7 mouse cellular contexts compared by ENCODE assay signal in the genomic region with DNA sequence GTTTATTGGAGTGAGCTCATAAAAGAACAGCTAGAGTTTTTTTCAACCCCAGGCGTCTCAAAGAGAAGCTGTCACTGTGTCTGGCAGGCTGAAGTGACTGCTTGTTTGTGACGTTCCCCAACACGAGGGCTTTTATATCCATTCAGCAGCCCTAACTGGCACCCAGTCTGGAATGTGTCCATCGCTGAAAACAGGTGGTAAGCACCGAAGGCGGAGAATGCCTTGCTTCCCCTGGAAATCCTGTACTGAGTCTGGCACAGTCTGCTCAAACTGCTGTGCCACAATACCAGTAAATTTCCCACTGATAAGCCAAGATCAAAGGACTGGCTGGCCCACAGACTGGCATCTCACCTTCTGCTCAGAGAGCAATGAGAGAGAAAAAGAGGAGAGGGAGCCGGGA. TPM values are rescaled to one million over a fixed set of nuclear protein-coding genes. Genes with fewer than 3 reads are reported as not detected.
DNase-seq lines count a peak whose midpoint lies in the region; ATAC-seq and TF ChIP-seq lines count a peak whose summit lies in the region.

No protein-coding gene starts in this region.

- no peak for TF ChIP-seq EP300 in liver, postnatal 0 days (IDR thresholded peaks at IDR 0.05; ENCODE audit: low read depth)

- no peak overlapping the region for H3K9ac ChIP-seq in liver, postnatal 0 days (replicated peaks)
- H3K9ac ChIP-seq in liver, embryonic 11.5 days (ENCODE audit: low read depth, low read length): no peak overlapping the region
- H3K9ac ChIP-seq in forebrain, embryonic 16.5 days (replicated peaks; ENCODE audit: low read depth, low read length): no peak overlapping the region
- peak overlapping the region; percentile 17; the same call in 1 of the 2 replicates for H3K9ac ChIP-seq in hindbrain, embryonic 16.5 days (ENCODE audit: low read depth, low read length)

- TF ChIP-seq CTCF in liver, postnatal 0 days (IDR thresholded peaks at IDR 0.05; ENCODE audit: low read depth): no peak

- H3K4me3 ChIP-seq in liver, postnatal 0 days (ENCODE audit: low read depth, low read length): no peak overlapping the region
- H3K4me3 ChIP-seq in liver, embryonic 11.5 days (ENCODE audit: low read depth, low read length): no peak overlapping the region
- H3K4me3 ChIP-seq in forebrain, embryonic 16.5 days (replicated peaks; ENCODE audit: low read length): no peak overlapping the region
- H3K4me3 ChIP-seq in hindbrain, embryonic 16.5 days (ENCODE audit: low read length): no peak overlapping the region

- ATAC-seq in liver, postnatal 0 days: no peak
- no peak for ATAC-seq in liver, embryonic 11.5 days (replicated peaks; ENCODE audit: low FRiP score)
- ATAC-seq in forebrain, embryonic 16.5 days: peak; percentile 83
- ATAC-seq in hindbrain, embryonic 16.5 days: peak; percentile 65

- no peaks in the 10 kb centered on the region for H3K36me3 ChIP-seq in liver, postnatal 0 days (replicated peaks; ENCODE audit: insufficient read depth, low read length)
- H3K36me3 ChIP-seq in liver, embryonic 11.5 days (ENCODE audit: control insufficient read depth, insufficient read depth, low read length): no peaks in the 10 kb centered on the region
- H3K36me3 ChIP-seq in forebrain, embryonic 16.5 days (ENCODE audit: control insufficient read depth, insufficient read depth): no peaks in the 10 kb centered on the region
- no peaks in the 10 kb centered on the region for H3K36me3 ChIP-seq in hindbrain, embryonic 16.5 days (ENCODE audit: control insufficient read depth, insufficient read depth, low read length)

- 53% methylated on average over 7 of the region's 7 CpGs for WGBS in liver, postnatal 0 days (ENCODE audit: insufficient replicate concordance)
- 45% methylated on average over 7 of the region's 7 CpGs for WGBS in liver, embryonic 11.5 days
- 6% methylated on average over 7 of the region's 7 CpGs for WGBS in forebrain, embryonic 16.5 days
- WGBS in hindbrain, embryonic 16.5 days: 20% methylated on average over 7 of the region's 7 CpGs

- no peaks in the 10 kb centered on the region for H3K27me3 ChIP-seq in liver, postnatal 0 days (ENCODE audit: insufficient read depth, low read length)
- no peaks in the 10 kb centered on the region for H3K27me3 ChIP-seq in liver, embryonic 11.5 days (replicated peaks; ENCODE audit: control insufficient read depth, insufficient read depth, low read length)
- no peaks in the 10 kb centered on the region for H3K27me3 ChIP-seq in forebrain, embryonic 16.5 days (replicated peaks; ENCODE audit: control insufficient read depth, insufficient read depth, low read length)
- H3K27me3 ChIP-seq in hindbrain, embryonic 16.5 days (replicated peaks; ENCODE audit: control insufficient read depth, insufficient read depth, low read length): no peaks in the 10 kb centered on the region

- H3K4me1 ChIP-seq in liver, postnatal 0 days (ENCODE audit: insufficient read depth): peaks cover 26% of the 10 kb centered on the region
- H3K4me1 ChIP-seq in liver, embryonic 11.5 days (replicated peaks; ENCODE audit: control insufficient read depth, insufficient read depth, low read length): peaks cover 3% of the 10 kb centered on the region
- H3K4me1 ChIP-seq in forebrain, embryonic 16.5 days (replicated peaks; ENCODE audit: control insufficient read depth, insufficient read depth, low read length): peaks cover 22% of the 10 kb centered on the region
- H3K4me1 ChIP-seq in hindbrain, embryonic 16.5 days (ENCODE audit: control insufficient read depth, insufficient read depth, low read depth, low read length): peaks cover 20% of the 10 kb centered on the region

- no peak overlapping the region for H3K4me2 ChIP-seq in liver, postnatal 0 days (ENCODE audit: low read depth, low read length)
- H3K4me2 ChIP-seq in liver, embryonic 11.5 days: no peak overlapping the region
- no peak overlapping the region; the same call in 1 of the 2 replicates for H3K4me2 ChIP-seq in forebrain, embryonic 16.5 days (ENCODE audit: low read length)
- no peak overlapping the region; the same call in 1 of the 2 replicates for H3K4me2 ChIP-seq in hindbrain, embryonic 16.5 days (ENCODE audit: low read length)

- H3K27ac ChIP-seq in liver, postnatal 0 days (ENCODE audit: low read depth): 0 out of 2 replicates have a peak overlapping the region, but pooled peaks have one; percentile 82
- H3K27ac ChIP-seq in liver, embryonic 11.5 days (ENCODE audit: low read depth, low read length): no peak overlapping the region
- peak overlapping the region; percentile 39 for H3K27ac ChIP-seq in forebrain, embryonic 16.5 days (ENCODE audit: low read length)
- peak overlapping the region; percentile 83 for H3K27ac ChIP-seq in hindbrain, embryonic 16.5 days (ENCODE audit: low read depth, low read length)

- no peak for DNase-seq in liver, postnatal 0 days
- DNase-seq in liver, embryonic 11.5 days (ENCODE audit: low spot score): no peak
- peak; percentile 43 for DNase-seq in lung, postnatal 14 days
- no peak for DNase-seq in adipocyte (ENCODE audit: low spot score)
- DNase-seq in kidney, adult 18-20 months: no peak

- H3K9me3 ChIP-seq in liver, postnatal 0 days (ENCODE audit: low read length): no peaks in the 10 kb centered on the region
- H3K9me3 ChIP-seq in liver, embryonic 11.5 days (ENCODE audit: control insufficient read depth, low read length): no peaks in the 10 kb centered on the region
- H3K9me3 ChIP-seq in forebrain, embryonic 16.5 days (ENCODE audit: control insufficient read depth, low read length): no peaks in the 10 kb centered on the region
- no peaks in the 10 kb centered on the region for H3K9me3 ChIP-seq in hindbrain, embryonic 16.5 days (ENCODE audit: control insufficient read depth, low read length)

RNA-seq across cellular contexts. Expression of a gene that starts 59.1 kb away (rescaled TPM):
- 9.9 and 11.0 TPM in 2 replicates for polyA plus RNA-seq in liver, postnatal 0 days (2015; fragmentation: Nextera tagmentation; extraction: Ambion mirVana)
- 16.3 and 17.5 TPM in 2 replicates for polyA plus RNA-seq in liver, embryonic 11.5 days (2014; fragmentation: Nextera tagmentation; extraction: Ambion mirVana)
- 8.9 and 11.7 TPM in 2 replicates for polyA plus RNA-seq in forebrain, embryonic 16.5 days (2015; fragmentation: Nextera tagmentation; extraction: Ambion mirVana)
- polyA plus RNA-seq in hindbrain, embryonic 16.5 days (2015; fragmentation: Nextera tagmentation; extraction: Ambion mirVana): 9.4 and 10.0 TPM in 2 replicates

Comparison
In these comparisons a context has a peak if more than half of its experiments do, and no peak if none do; other contexts are left out.
1. ATAC-seq: peak in forebrain, embryonic 16.5 days (single experiment) and hindbrain, embryonic 16.5 days (single experiment); none in liver, postnatal 0 days (single experiment) and liver, embryonic 11.5 days (single experiment).